Mouse (Mus musculus) c-Kit-negative CD71-positive TER-119-positive erythroid progenitor cells, embryonic 14.5 days (primary cell): ENCODE measurements around the gene Clspn.

ENCODE experiments used
- DNase-seq: peaks from one replicate; pipeline ENCODE4 v3.0.0-alpha.2; 2013; ENCODE audit warnings: low read depth, low spot score

Gene Clspn

DNA sequence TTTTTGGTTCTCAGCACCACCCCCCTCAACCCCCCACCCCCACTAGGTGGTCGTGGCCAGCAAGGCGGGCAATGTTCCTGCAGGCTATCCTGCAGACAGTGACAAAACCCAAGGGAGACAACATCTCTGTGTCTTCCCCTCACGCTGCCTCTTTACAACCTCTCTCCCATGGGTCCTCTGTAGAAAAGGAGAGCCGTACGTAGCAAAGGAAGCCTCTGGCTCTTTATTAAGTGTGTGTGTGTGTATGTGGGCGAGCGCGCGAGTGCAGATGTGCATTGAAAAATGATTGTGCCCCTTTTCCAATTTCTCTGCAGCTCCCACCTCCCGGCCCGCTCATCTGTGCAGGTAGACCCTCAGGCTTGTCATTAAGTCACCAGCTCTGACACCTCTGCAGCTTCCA is 79.6 kb downstream of the Clspn start:
- no peak for DNase-seq

- DNase-seq: no peak
Measured at GRCm38 (mm10) chr4:126637446-126637845, 80.7 kb downstream of the Clspn start.

- no peak for DNase-seq
Measured at GRCm38 (mm10) chr4:126639339-126639738, 82.6 kb downstream of the Clspn start.

- DNase-seq: no peak
Measured at GRCm38 (mm10) chr4:126641901-126642300, 85.2 kb downstream of the Clspn start.
